Mouse (Mus musculus): Measurements from ENCODE around the gene Hpcal1. TPM values are rescaled to one million over a fixed set of nuclear protein-coding genes. Genes with fewer than 3 reads are reported as not detected.

Gene Hpcal1
- polyA plus RNA-seq, 1 experiment from 2014 or later, result 48.0 TPM

DNA sequence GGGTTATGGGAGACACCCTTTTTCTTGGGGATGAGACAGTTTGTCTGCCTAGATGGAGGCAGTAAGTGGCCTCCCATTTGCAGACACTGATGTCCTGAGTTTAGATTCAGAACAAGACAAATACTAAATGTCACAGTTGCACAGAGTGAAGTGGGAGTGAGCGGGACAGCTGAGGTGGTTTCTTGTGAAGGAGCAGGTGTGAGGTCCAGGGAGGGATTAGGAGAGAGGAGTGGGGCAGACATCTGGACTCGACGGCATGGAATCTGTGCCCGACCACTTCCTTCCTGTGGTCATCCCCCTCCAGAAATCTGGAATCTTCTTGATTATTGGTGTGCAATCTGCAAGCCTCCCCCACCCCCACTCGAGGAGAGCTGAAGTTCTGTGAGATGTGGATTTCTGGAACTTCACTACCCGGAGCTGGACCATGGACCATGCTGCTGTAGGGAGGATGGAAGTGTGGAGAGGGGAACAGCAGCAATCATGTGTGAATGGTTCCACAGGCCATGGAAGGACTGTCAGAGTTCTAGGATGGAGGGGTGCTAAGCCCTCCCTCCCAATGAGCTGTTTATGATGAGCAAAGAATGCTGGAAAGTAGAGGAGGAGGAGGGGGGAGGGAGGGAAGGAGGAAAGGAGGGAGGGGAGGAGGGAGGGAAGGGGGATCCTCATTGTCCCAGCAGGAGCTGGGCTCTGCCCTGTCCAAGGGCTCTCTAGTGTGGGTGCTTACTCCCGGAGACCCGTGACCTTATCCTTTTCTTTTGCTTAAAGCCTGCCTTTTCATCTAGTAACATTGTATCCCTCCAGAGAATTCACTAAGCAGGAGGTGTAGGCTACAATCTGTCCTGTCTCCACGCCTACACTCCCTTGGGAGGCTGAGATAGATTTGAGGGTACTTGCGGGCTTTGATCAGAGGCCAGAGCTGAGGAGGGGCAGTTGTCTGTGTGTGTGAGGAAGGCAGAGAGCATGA, 56.8 kb downstream of the Hpcal1 start:
- Histone ChIP-seq H3K36me3 (ENCODE audit: control insufficient read depth, insufficient read depth, low read length) (no peaks in the 10 kb centered on the region), H3K27ac (ENCODE audit: low read depth, low read length) (peak overlapping the region; percentile 24; the same call in 1 of the 2 replicates), H3K4me1 (replicated peaks; ENCODE audit: control insufficient read depth, insufficient read depth, low read length) (peaks cover 4% of the 10 kb centered on the region), H3K9ac (ENCODE audit: low read depth, low read length) (no peak overlapping the region), H3K4me2 (replicated peaks; ENCODE audit: low read depth, low read length) (no peak overlapping the region), H3K27me3 (ENCODE audit: control insufficient read depth, insufficient read depth, low read length) (no peaks in the 10 kb centered on the region), H3K4me3 (ENCODE audit: low read depth, low read length) (no peak overlapping the region), H3K9me3 (ENCODE audit: control insufficient read depth, low read length) (no peaks in the 10 kb centered on the region)
- no peak for DNase-seq (ENCODE audit: low spot score)
- peak; percentile 72 for ATAC-seq (ENCODE audit: low FRiP score)
- 32% methylated on average over 10 of the region's 10 CpGs for WGBS

DNA sequence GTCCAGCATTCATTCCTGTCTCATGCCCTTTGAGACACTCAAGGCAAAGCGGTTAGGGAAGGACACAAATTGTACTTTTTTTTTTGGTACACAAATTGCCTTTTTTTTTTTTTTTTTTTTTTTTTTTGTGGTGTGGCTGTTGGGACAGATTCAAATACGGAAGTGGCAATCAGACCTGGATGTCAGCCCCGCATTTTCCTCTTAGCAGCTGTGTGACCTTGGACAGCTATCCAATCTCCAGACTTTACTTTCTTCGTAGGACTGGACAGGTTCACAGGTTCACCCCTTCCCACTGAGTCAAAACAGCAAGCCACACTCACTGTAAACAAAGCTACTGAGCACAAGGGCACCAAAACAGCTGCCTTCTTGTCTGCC, 57.5 kb downstream of the Hpcal1 start:
- H3K4me3 ChIP-seq (ENCODE audit: low read depth, low read length), result no peak overlapping the region
- no peak for ATAC-seq (ENCODE audit: low FRiP score)
- no peak overlapping the region for H3K4me2 ChIP-seq (replicated peaks; ENCODE audit: low read depth, low read length)
- 50% methylated on average over 4 of the region's 4 CpGs for WGBS
- no peaks in the 10 kb centered on the region for H3K27me3 ChIP-seq (ENCODE audit: control insufficient read depth, insufficient read depth, low read length)
- H3K9ac ChIP-seq (ENCODE audit: low read depth, low read length), result no peak overlapping the region
- H3K36me3 ChIP-seq (ENCODE audit: control insufficient read depth, insufficient read depth, low read length), result no peaks in the 10 kb centered on the region
- peaks cover 4% of the 10 kb centered on the region for H3K4me1 ChIP-seq (replicated peaks; ENCODE audit: control insufficient read depth, insufficient read depth, low read length)
- DNase-seq (ENCODE audit: low spot score), result no peak
- peak overlapping the region; percentile 24; the same call in 1 of the 2 replicates for H3K27ac ChIP-seq (ENCODE audit: low read depth, low read length)
- H3K9me3 ChIP-seq (ENCODE audit: control insufficient read depth, low read length), result no peaks in the 10 kb centered on the region

DNA sequence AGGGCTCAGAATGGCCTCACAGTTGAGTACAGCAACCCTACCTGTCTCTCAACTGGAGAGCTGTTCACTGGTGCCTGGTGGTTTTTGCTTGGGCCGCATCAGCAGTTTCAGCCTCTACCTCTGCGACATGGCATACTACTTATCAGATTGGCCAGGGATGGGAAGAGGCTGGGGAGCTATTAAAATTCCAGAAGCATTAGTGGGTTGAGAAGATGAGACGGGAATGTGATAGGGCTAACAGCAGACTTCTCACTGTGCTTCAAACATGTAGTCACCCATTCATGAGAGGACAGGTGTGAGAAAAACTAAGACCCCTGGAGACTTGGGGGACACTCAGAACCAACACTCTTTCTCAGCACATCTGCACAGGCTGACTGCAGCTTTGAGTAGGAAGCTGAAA, 59.1 kb downstream of the Hpcal1 start:
- WGBS, result 80% methylated on average over 3 of the region's 3 CpGs
- no peak for ATAC-seq (ENCODE audit: low FRiP score)
- Histone ChIP-seq H3K36me3 (ENCODE audit: control insufficient read depth, insufficient read depth, low read length) (no peaks in the 10 kb centered on the region), H3K4me1 (replicated peaks; ENCODE audit: control insufficient read depth, insufficient read depth, low read length) (peaks cover 4% of the 10 kb centered on the region), H3K27me3 (ENCODE audit: control insufficient read depth, insufficient read depth, low read length) (no peaks in the 10 kb centered on the region), H3K27ac (ENCODE audit: low read depth, low read length) (no peak overlapping the region), H3K4me2 (replicated peaks; ENCODE audit: low read depth, low read length) (no peak overlapping the region), H3K9ac (ENCODE audit: low read depth, low read length) (no peak overlapping the region), H3K9me3 (ENCODE audit: control insufficient read depth, low read length) (no peaks in the 10 kb centered on the region), H3K4me3 (ENCODE audit: low read depth, low read length) (no peak overlapping the region)
- no peak for DNase-seq (ENCODE audit: low spot score)

DNA sequence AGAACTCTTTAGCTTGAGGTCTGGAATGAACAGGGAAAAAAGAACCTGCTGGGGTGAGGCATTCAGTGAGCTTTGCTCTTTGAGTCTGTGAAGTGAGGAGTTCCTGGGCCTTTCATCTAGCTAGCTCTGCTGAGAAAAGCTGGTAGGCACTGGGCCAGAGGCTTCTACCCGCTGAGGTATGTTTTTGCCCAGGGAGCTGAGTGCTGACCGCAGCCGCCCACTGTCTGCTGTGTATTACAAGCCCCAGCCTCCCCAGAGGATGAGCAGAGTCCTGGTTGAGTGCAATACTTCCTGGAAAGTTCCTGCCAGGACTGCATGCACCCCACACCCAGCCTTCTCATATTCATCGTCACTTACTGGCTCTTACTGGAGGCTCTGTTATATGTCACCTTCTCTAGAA, 59.8 kb downstream of the Hpcal1 start:
- Histone ChIP-seq H3K27me3 (ENCODE audit: control insufficient read depth, insufficient read depth, low read length) (no peaks in the 10 kb centered on the region), H3K36me3 (ENCODE audit: control insufficient read depth, insufficient read depth, low read length) (no peaks in the 10 kb centered on the region), H3K9me3 (ENCODE audit: control insufficient read depth, low read length) (no peaks in the 10 kb centered on the region), H3K27ac (ENCODE audit: low read depth, low read length) (no peak overlapping the region), H3K4me2 (replicated peaks; ENCODE audit: low read depth, low read length) (no peak overlapping the region), H3K4me3 (ENCODE audit: low read depth, low read length) (no peak overlapping the region), H3K4me1 (replicated peaks; ENCODE audit: control insufficient read depth, insufficient read depth, low read length) (peaks cover 4% of the 10 kb centered on the region), H3K9ac (ENCODE audit: low read depth, low read length) (no peak overlapping the region)
- WGBS, result 52% methylated on average over 4 of the region's 4 CpGs
- ATAC-seq (ENCODE audit: low FRiP score), result no peak
- DNase-seq (ENCODE audit: low spot score), result no peak

GRCm38 (mm10) chr12:17752828-17753227, 62.2 kb downstream of the Hpcal1 start:
- Histone ChIP-seq H3K27me3 (ENCODE audit: control insufficient read depth, insufficient read depth, low read length) (no peaks in the 10 kb centered on the region), H3K27ac (ENCODE audit: low read depth, low read length) (no peak overlapping the region), H3K9me3 (ENCODE audit: control insufficient read depth, low read length) (no peaks in the 10 kb centered on the region), H3K9ac (ENCODE audit: low read depth, low read length) (no peak overlapping the region), H3K4me3 (ENCODE audit: low read depth, low read length) (no peak overlapping the region), H3K36me3 (ENCODE audit: control insufficient read depth, insufficient read depth, low read length) (no peaks in the 10 kb centered on the region), H3K4me1 (replicated peaks; ENCODE audit: control insufficient read depth, insufficient read depth, low read length) (no peaks in the 10 kb centered on the region; the same call in 1 of the 2 replicates), H3K4me2 (replicated peaks; ENCODE audit: low read depth, low read length) (no peak overlapping the region)
- DNase-seq (ENCODE audit: low spot score), result no peak
- ATAC-seq (ENCODE audit: low FRiP score), result peak; percentile 54; the same call in 1 of the 2 replicates
- WGBS, result 43% methylated on average over 5 of the region's 5 CpGs

- DNase-seq (ENCODE audit: low spot score) (no peak), ATAC-seq (ENCODE audit: low FRiP score) (no peak)
- H3K27ac ChIP-seq (ENCODE audit: low read depth, low read length), result no peak overlapping the region
- no peaks in the 10 kb centered on the region for H3K36me3 ChIP-seq (ENCODE audit: control insufficient read depth, insufficient read depth, low read length)
- no peak overlapping the region for H3K4me3 ChIP-seq (ENCODE audit: low read depth, low read length)
- no peaks in the 10 kb centered on the region for H3K9me3 ChIP-seq (ENCODE audit: control insufficient read depth, low read length)
- 88% methylated on average over 1 of the region's 1 CpGs for WGBS
- H3K9ac ChIP-seq (ENCODE audit: low read depth, low read length), result no peak overlapping the region
- no peaks in the 10 kb centered on the region for H3K4me1 ChIP-seq (replicated peaks; ENCODE audit: control insufficient read depth, insufficient read depth, low read length)
- no peak overlapping the region for H3K4me2 ChIP-seq (replicated peaks; ENCODE audit: low read depth, low read length)
- H3K27me3 ChIP-seq (ENCODE audit: control insufficient read depth, insufficient read depth, low read length), result no peaks in the 10 kb centered on the region
Measured at GRCm38 (mm10) chr12:17754771-17755170, 64.1 kb downstream of the Hpcal1 start.

DNA sequence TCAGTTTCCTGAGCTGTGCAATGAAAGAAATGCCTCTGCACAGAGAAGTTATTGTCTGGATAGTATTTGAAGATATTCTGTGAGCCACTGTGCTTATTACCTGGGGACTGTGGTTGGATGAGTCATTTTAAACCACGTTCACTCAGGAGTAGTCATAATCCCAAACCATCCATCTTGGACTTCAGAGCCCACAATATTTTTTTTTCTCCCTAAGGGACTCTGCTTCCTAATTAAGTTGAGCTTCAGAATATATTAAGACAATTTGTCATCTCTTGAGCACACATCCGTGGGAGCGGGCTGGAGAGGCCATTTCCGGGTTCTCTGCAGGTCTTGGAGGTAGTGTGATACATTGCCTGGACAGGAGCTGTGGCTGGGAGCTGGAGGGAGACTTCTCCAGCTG, 66.2 kb downstream of the Hpcal1 start:
- Histone ChIP-seq H3K36me3 (ENCODE audit: control insufficient read depth, insufficient read depth, low read length) (no peaks in the 10 kb centered on the region), H3K4me2 (replicated peaks; ENCODE audit: low read depth, low read length) (no peak overlapping the region), H3K9ac (ENCODE audit: low read depth, low read length) (no peak overlapping the region), H3K4me1 (replicated peaks; ENCODE audit: control insufficient read depth, insufficient read depth, low read length) (no peaks in the 10 kb centered on the region), H3K27me3 (ENCODE audit: control insufficient read depth, insufficient read depth, low read length) (no peaks in the 10 kb centered on the region), H3K27ac (ENCODE audit: low read depth, low read length) (no peak overlapping the region), H3K4me3 (ENCODE audit: low read depth, low read length) (no peak overlapping the region), H3K9me3 (ENCODE audit: control insufficient read depth, low read length) (no peaks in the 10 kb centered on the region)
- ATAC-seq (ENCODE audit: low FRiP score) (no peak), DNase-seq (ENCODE audit: low spot score) (no peak)
- 84% methylated on average over 4 of the region's 4 CpGs for WGBS

DNA sequence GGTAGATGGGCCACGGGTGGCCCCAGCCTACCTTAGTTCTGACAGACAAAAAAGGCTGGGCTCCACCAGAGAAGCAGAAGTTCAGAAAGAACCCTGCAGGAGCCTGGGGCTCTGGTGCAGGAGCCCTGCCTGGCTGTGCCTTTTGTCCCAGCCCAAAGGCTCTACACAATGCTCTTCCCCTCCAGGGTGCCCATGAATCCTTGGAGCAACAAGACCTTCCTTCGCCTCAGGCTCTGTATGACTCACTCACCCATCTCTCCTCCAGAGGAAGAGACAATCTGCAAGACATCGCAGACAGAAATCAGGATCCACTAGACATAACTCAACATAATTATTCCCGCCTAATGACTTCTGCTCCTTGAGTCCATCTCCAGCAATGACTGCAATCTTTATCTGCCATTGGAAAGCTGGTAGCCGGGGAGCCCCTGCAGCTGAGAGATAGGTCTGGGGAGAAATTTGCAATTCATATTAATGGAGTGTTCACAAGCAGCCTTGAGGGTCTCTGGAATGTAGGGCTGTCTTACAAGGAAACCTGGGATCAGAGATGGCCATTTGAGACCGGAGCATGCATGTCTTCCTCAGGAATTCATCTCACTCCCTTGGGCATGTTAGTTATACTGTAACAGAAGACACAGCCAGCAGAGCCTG, 71.8 kb downstream of the Hpcal1 start:
- Histone ChIP-seq H3K9me3 (ENCODE audit: control insufficient read depth, low read length) (no peaks in the 10 kb centered on the region), H3K9ac (ENCODE audit: low read depth, low read length) (no peak overlapping the region), H3K4me3 (ENCODE audit: low read depth, low read length) (no peak overlapping the region), H3K4me1 (replicated peaks; ENCODE audit: control insufficient read depth, insufficient read depth, low read length) (no peaks in the 10 kb centered on the region), H3K27ac (ENCODE audit: low read depth, low read length) (no peak overlapping the region), H3K27me3 (ENCODE audit: control insufficient read depth, insufficient read depth, low read length) (no peaks in the 10 kb centered on the region), H3K36me3 (ENCODE audit: control insufficient read depth, insufficient read depth, low read length) (no peaks in the 10 kb centered on the region), H3K4me2 (replicated peaks; ENCODE audit: low read depth, low read length) (no peak overlapping the region)
- DNase-seq (ENCODE audit: low spot score) (no peak), ATAC-seq (ENCODE audit: low FRiP score) (peak; percentile 47; the same call in 1 of the 2 replicates)
- WGBS, result 57% methylated on average over 6 of the region's 6 CpGs

Data from hindbrain, embryonic 11.5 days (tissue).